In the genomic region with DNA sequence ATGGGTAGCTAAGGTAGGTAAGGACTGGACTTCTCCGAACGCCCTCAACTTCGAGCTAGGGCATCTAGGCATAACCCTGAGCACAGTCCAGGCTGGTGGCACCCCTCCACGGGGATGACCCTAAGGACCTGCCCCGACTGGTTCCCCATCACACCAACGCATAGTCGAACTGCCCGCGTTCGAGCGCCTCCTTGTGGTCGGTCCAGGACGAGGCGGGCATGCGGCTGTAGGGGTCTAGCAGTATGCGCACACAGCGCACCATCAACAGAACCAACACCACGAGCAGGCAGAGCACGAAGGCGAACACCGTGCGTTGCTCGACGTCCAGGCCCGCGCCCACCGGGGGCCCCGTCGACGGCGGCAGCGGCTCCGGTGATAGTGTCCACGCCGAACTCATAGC, we compare ENCODE assay signal across 8 mouse cellular contexts. TPM values are rescaled to one million over a fixed set of nuclear protein-coding genes. Genes with fewer than 3 reads are reported as not detected.
A peak's percentile ranks its signal among the peaks of the same experiment; 100 is the strongest.
DNase-seq lines count a peak whose midpoint lies in the region; ATAC-seq and TF ChIP-seq lines count a peak whose summit lies in the region.

No protein-coding gene starts in this region.

- no peaks in the 10 kb centered on the region for H3K79me2 ChIP-seq in liver, adult 2 months (ENCODE audit: control insufficient read depth, insufficient read depth, low read length)

- no peak for TF ChIP-seq POLR2A in kidney, adult 2 months (IDR thresholded peaks at IDR 0.05; ENCODE audit: low read depth, low read length)
- no peak for TF ChIP-seq POLR2A in liver, adult 2 months (IDR thresholded peaks at IDR 0.05; ENCODE audit: extremely low read depth, insufficient read depth, low read length)

- no peak overlapping the region for H3K27ac ChIP-seq in kidney, adult 2 months (ENCODE audit: insufficient read depth, low read depth, low read length)
- no peak overlapping the region for H3K27ac ChIP-seq in liver, adult 2 months (replicated peaks; ENCODE audit: insufficient read depth, low read depth, low read length)

- no peaks in the 10 kb centered on the region; the same call in 1 of the 2 replicates for H3K4me1 ChIP-seq in kidney, adult 2 months (ENCODE audit: control insufficient read depth, insufficient read depth, low read length)
- peaks cover 5% of the 10 kb centered on the region for H3K4me1 ChIP-seq in liver, adult 2 months (ENCODE audit: control insufficient read depth, insufficient read depth, low read length)

- TF ChIP-seq CTCF in kidney, adult 2 months (conservative IDR thresholded peaks at IDR 0.05; ENCODE audit: insufficient read depth, insufficient read length, low read depth, low read length) = peak; percentile 66
- TF ChIP-seq CTCF in liver, adult 2 months (IDR thresholded peaks at IDR 0.05; ENCODE audit: low read depth, low read length) = peak; percentile 84

- peak; percentile 70 for DNase-seq in 3134 (ENCODE audit: extremely low read depth, insufficient read length, low spot score)
- peak; percentile 67 to 73 for DNase-seq in adrenal gland, adult 18-20 months (ENCODE audit: low spot score in 2 of 2)
- DNase-seq in embryo, embryonic 9.5 days (ENCODE audit: extremely low spot score) = peak; percentile 89
- DNase-seq in kidney, adult 2 months = peak; percentile 51
- DNase-seq in liver, adult 2 months (ENCODE audit: extremely low read depth, low read depth, low spot score) = no peak
- DNase-seq in monocyte, adult 2 months (ENCODE audit: low read depth in 1 of 2, low spot score in 2 of 2) = peak; percentile 45 to 62
- peak; percentile 65 to 81 for DNase-seq in spleen, postnatal 14 days (ENCODE audit: low spot score in 2 of 2)

- H3K27me3 ChIP-seq in kidney, adult 2 months (replicated peaks; ENCODE audit: control insufficient read depth, insufficient read depth, low read length) = no peaks in the 10 kb centered on the region
- no peaks in the 10 kb centered on the region for H3K27me3 ChIP-seq in liver, adult 2 months (ENCODE audit: control insufficient read depth, insufficient read depth, low read length)

- peak overlapping the region; percentile 45 for H3K4me3 ChIP-seq in kidney, adult 2 months (ENCODE audit: insufficient read depth, low read depth, low read length)
- H3K4me3 ChIP-seq in liver, adult 2 months (ENCODE audit: insufficient read depth, low read depth, low read length) = peak overlapping the region; percentile 33; the same call in 1 of the 2 replicates

- H3K9ac ChIP-seq in liver, adult 2 months (ENCODE audit: low read depth, low read length) = no peak overlapping the region

- 4% methylated on average over 35 of the region's 35 CpGs for WGBS in kidney, adult 2 months
- 10% methylated on average over 35 of the region's 35 CpGs for WGBS in liver, adult 2 months

- peak; percentile 69 for ATAC-seq in granulocyte monocyte progenitor cell, adult 5-6 weeks (replicated peaks; ENCODE audit: poor library complexity, severe bottlenecking)

- no peaks in the 10 kb centered on the region; the same call in 1 of the 2 replicates for H3K36me3 ChIP-seq in kidney, adult 2 months (ENCODE audit: control insufficient read depth, insufficient read depth, low read length)
- peaks cover 5% of the 10 kb centered on the region for H3K36me3 ChIP-seq in liver, adult 2 months (ENCODE audit: control insufficient read depth, insufficient read depth, low read length)

RNA-seq across cellular contexts. Expression of a gene that starts 0.8 kb away (rescaled TPM):
- 1 to 10 TPM; 6.4 to 7.8 TPM for total RNA-seq in adrenal gland, adult 18-20 months (2021)
- total RNA-seq in granulocyte monocyte progenitor cell, adult 5-6 weeks (2014; fragmentation: Nextera tagmentation) = 3.8 and 3.9 TPM in 2 replicates
- 0.60 TPM in 1 of 2 replicates, not detected in the other for total RNA-seq in granulocyte monocyte progenitor cell, adult 5-6 weeks (2017)
- 6.8 and 7.8 TPM in 2 replicates for polyA plus RNA-seq in kidney, adult 2 months (2012; rRNA removed)
- total RNA-seq in liver, adult 2 months (2014; rRNA removed) = 0.28 TPM in 1 of 2 replicates, not detected in the other
- 0.98 and 2.0 TPM in 2 replicates for polyA plus RNA-seq in liver, adult 2 months (2012; rRNA removed)

RNA-seq across cellular contexts. Expression of a gene that starts 5.4 kb away (rescaled TPM):
- 10 to 100 TPM; 23.4 to 25.9 TPM for total RNA-seq in adrenal gland, adult 18-20 months (2021)
- total RNA-seq in granulocyte monocyte progenitor cell, adult 5-6 weeks (2014; fragmentation: Nextera tagmentation) = 14.4 and 14.5 TPM in 2 replicates
- 12.5 and 14.5 TPM in 2 replicates for total RNA-seq in granulocyte monocyte progenitor cell, adult 5-6 weeks (2017)
- polyA plus RNA-seq in kidney, adult 2 months (2012; rRNA removed) = 36.7 and 36.9 TPM in 2 replicates
- total RNA-seq in liver, adult 2 months (2014; rRNA removed) = 6.7 and 8.7 TPM in 2 replicates
- 18.8 and 22.2 TPM in 2 replicates for polyA plus RNA-seq in liver, adult 2 months (2012; rRNA removed)

RNA-seq across cellular contexts. Expression of a gene that starts 10.2 kb away (rescaled TPM):
- 10 to 100 TPM; 10.9 to 15.5 TPM for total RNA-seq in adrenal gland, adult 18-20 months (2021)
- total RNA-seq in granulocyte monocyte progenitor cell, adult 5-6 weeks (2014; fragmentation: Nextera tagmentation) = 13.1 and 17.0 TPM in 2 replicates
- 2.4 and 2.8 TPM in 2 replicates for total RNA-seq in granulocyte monocyte progenitor cell, adult 5-6 weeks (2017)
- 18.7 and 27.8 TPM in 2 replicates for polyA plus RNA-seq in kidney, adult 2 months (2012; rRNA removed)
- total RNA-seq in liver, adult 2 months (2014; rRNA removed) = 3.2 and 4.2 TPM in 2 replicates
- 18.2 and 35.1 TPM in 2 replicates for polyA plus RNA-seq in liver, adult 2 months (2012; rRNA removed)

RNA-seq across cellular contexts. Expression of a gene that starts 17.5 kb away (rescaled TPM):
- total RNA-seq in adrenal gland, adult 18-20 months (2021) = 100 to 1,000 TPM in 1 of 2 experiments, 10 to 100 TPM in 1; 99.4 to 107 TPM
- 72.1 and 74.5 TPM in 2 replicates for total RNA-seq in granulocyte monocyte progenitor cell, adult 5-6 weeks (2014; fragmentation: Nextera tagmentation)
- total RNA-seq in granulocyte monocyte progenitor cell, adult 5-6 weeks (2017) = 113 and 128 TPM in 2 replicates
- 88.1 and 91.9 TPM in 2 replicates for polyA plus RNA-seq in kidney, adult 2 months (2012; rRNA removed)
- 39.0 and 41.5 TPM in 2 replicates for total RNA-seq in liver, adult 2 months (2014; rRNA removed)
- 51.6 and 61.2 TPM in 2 replicates for polyA plus RNA-seq in liver, adult 2 months (2012; rRNA removed)

RNA-seq across cellular contexts. Expression of a gene that starts 19.6 kb away (rescaled TPM):
- total RNA-seq in adrenal gland, adult 18-20 months (2021) = 1 to 10 TPM in 1 of 2 experiments, under 1 TPM in 1; 0.93 to 1.5 TPM
- total RNA-seq in granulocyte monocyte progenitor cell, adult 5-6 weeks (2014; fragmentation: Nextera tagmentation) = 1.1 TPM in 1 of 2 replicates, not detected in the other
- total RNA-seq in granulocyte monocyte progenitor cell, adult 5-6 weeks (2017) = 0.52 TPM in 1 of 2 replicates, not detected in the other
- polyA plus RNA-seq in kidney, adult 2 months (2012; rRNA removed) = 1.3 and 3.3 TPM in 2 replicates
- total RNA-seq in liver, adult 2 months (2014; rRNA removed) = 0.07 TPM in 1 of 2 replicates, not detected in the other
- 0.17 and 2.3 TPM in 2 replicates for polyA plus RNA-seq in liver, adult 2 months (2012; rRNA removed)
